ENCODE assay signal across 14 mouse cellular contexts in the genomic region with DNA sequence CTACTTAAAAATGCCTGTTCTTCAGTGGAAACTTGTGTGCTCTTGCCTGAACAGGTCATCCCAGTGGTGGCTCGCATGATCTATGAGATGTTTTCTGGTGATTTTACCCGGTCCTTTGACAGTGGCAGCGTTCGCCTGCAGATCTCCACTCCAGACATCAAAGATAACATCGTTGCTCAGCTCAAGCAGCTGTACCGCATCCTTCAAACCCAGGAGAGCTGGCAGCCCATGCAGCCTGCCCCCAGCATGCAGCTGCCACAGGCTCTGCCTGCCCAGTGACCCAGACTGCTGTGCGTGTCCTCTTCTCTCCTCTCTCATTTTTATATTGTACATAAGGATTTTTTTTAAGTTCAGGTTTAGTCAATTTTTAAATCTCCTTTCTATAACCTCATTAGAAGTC. TPM values are rescaled to one million over a fixed set of nuclear protein-coding genes. Genes with fewer than 3 reads are reported as not detected.
"Had no signal": no experiment of that assay in that cellular context is flagged by ENCODE, and none has a peak within 500 bp of the region (broad histone marks: within the 10 kb centered on the region; RNA-seq: fewer than 3 reads in every experiment).

No protein-coding gene starts in this region.

- H3K4me3 ChIP-seq: intestine, embryonic 15.5 days; limb, embryonic 15.5 days; liver, embryonic 13.5 days; lung, embryonic 15.5 days; megakaryocyte, embryonic 14.5 days; midbrain, embryonic 15.5 days had no signal

- DNase-seq: layer of hippocampus, adult 9-11 months; left cerebral cortex, postnatal 4 days; liver, embryonic 13.5 days; liver, postnatal 0 days; right cerebral cortex, postnatal 14 days had no signal

- H3K9me3 ChIP-seq: intestine, embryonic 15.5 days; limb, embryonic 15.5 days; liver, embryonic 13.5 days; lung, embryonic 15.5 days; megakaryocyte, embryonic 14.5 days; midbrain, embryonic 15.5 days had no signal

- H3K4me2 ChIP-seq: intestine, embryonic 15.5 days; limb, embryonic 15.5 days; liver, embryonic 13.5 days; lung, embryonic 15.5 days; midbrain, embryonic 11.5 days; midbrain, embryonic 15.5 days had no signal

- H3K36me3 ChIP-seq: intestine, embryonic 15.5 days; limb, embryonic 15.5 days; liver, embryonic 13.5 days; lung, embryonic 15.5 days; midbrain, embryonic 15.5 days had no signal

- H3K27ac ChIP-seq: hindbrain, postnatal 0 days; intestine, embryonic 15.5 days; limb, embryonic 15.5 days; liver, embryonic 13.5 days; lung, embryonic 15.5 days; macrophage; midbrain, embryonic 15.5 days had no signal

- ATAC-seq: hindbrain, postnatal 0 days; liver, postnatal 0 days; midbrain, embryonic 15.5 days had no signal

- H3K27me3 ChIP-seq: intestine, embryonic 15.5 days; limb, embryonic 15.5 days; liver, embryonic 13.5 days; lung, embryonic 15.5 days; midbrain, embryonic 15.5 days had no signal

- H3K9ac ChIP-seq: intestine, embryonic 15.5 days; limb, embryonic 15.5 days; liver, embryonic 13.5 days; liver, postnatal 0 days; lung, embryonic 15.5 days; midbrain, embryonic 15.5 days had no signal

RNA-seq across cellular contexts. Expression of a gene that starts 16.3 kb away (rescaled TPM):
- total RNA-seq: monocyte, adult 5-6 weeks had no signal
- polyA plus RNA-seq: macrophage had no signal

RNA-seq across cellular contexts. Expression of a gene that starts 38.3 kb away (rescaled TPM):
- polyA plus RNA-seq: macrophage; midbrain, embryonic 11.5 days had no signal
